Mouse (Mus musculus): Measurements from ENCODE around the gene Pdzrn4.

Gene Pdzrn4

DNA sequence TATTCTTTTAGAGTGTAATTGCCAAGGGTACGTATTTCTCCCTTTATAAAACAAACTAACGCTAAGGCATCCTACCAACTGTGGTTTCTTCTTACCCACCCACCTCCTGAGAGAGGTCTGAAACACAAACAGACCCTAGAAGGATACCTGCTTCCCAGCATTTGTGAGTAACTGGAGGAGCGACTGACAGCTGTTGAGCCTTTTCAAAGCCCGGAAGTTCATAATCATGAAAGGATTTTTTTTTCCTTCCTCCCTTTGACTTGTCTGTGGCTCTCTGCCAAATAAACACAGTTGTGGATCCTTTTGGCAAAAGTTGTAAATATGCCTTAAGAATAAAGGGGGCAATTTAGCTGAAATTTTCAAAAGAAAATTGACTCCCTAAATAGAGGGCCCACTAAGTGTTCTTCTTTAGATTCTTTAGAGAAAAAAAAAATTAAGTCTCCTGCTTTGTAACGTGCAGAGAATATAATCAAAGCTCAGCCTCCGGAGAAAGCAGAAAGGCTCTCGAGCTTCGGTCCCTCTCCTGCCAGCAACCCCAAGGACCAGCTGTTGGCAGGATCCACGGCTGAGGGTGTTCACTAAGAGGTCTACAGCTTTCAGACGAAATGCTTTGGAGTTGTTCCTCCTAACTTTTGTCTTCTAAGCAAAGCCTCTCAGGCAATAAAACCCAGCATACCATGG is 299.7 kb downstream of the Pdzrn4 start:
- DNase-seq (ENCODE audit: low spot score in 2 of 2): no peak

GRCm38 (mm10) chr15:92704146-92704545 is 307.5 kb downstream of the Pdzrn4 start:
- no peak for DNase-seq (ENCODE audit: low spot score in 2 of 2)

DNA sequence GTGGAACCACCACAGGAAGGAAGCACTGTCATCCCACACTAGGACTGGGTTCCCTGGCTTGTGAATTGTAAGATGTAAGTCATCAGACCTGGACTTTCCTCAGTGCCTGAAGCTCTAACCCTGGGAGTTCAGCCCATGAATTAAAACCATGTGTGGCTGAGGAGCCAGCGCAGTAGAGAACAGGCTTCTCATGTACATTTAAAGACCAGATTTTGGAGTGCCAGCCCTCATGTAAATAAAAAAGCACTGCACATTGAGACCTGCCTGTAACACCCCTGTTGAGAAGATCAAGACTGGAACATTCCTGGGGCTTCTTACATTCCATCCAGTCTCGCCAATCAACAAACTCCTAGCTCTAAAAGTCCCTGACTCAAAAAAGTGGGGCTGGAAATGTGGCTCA is 342.0 kb downstream of the Pdzrn4 start:
- DNase-seq (ENCODE audit: low spot score in 2 of 2): no peak

GRCm38 (mm10) chr15:92739887-92740286 is 343.2 kb downstream of the Pdzrn4 start:
- no peak for DNase-seq (ENCODE audit: low spot score in 2 of 2)

DNA sequence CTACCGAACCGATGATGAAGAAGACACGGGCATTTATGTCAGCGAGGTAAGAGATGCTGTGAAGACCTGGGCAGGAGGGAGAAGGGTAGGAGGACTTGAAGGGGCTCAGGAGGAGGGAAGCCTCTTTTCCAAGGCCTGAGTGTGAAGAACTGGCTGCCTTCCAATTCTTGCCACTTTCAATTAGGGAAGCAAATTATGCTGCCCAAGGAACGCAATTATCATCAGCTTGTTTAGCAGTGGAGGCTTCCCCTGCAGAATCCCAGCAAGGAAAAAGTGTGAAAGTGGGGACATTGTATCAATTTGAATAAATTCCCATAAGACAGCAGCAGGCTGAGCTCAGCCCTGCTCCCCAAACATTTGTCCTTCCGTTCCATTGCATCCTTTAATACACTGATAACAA is 346.9 kb downstream of the Pdzrn4 start:
- DNase-seq (ENCODE audit: low spot score in 2 of 2): peak in 1 of 2 experiments; percentile 51

DNA sequence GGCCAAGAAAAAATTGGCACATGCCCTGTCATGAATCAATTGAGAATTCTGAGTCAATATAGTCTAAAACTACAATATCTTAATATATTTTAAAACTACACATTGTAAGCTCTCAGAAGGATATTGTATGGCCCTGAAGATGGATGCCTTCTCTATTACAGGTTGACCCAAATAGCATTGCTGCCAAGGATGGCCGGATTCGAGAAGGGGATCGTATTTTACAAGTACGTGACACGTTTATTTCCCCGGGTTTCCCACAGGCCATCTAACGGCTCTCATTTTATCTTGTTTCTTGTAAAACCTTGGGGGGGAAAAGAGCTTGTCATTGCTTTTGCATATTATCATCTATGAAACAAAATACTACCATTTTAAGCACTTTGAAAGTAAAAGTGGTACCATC is 349.4 kb downstream of the Pdzrn4 start:
- no peak for DNase-seq (ENCODE audit: low spot score in 2 of 2)

DNA sequence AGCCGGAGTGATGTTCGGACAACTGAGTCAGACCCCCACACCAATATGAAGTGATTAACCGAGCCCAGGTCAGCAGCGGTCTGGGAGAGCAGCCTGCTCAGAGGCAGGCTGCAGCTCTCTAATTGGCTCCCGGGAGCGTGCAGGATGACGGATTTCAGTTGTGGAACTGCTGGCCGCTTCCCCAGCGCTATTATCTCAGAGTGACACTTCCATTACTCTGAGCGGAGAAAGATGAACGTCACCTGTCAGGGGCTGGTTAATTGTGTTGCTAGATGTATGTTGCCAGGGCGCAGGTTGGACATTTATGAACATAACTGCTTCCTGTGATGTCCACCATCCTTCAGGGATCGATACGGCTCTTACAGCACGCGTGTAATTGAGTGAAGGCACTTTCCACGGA is 355.5 kb downstream of the Pdzrn4 start:
- no peak for DNase-seq (ENCODE audit: low spot score in 2 of 2)

DNA sequence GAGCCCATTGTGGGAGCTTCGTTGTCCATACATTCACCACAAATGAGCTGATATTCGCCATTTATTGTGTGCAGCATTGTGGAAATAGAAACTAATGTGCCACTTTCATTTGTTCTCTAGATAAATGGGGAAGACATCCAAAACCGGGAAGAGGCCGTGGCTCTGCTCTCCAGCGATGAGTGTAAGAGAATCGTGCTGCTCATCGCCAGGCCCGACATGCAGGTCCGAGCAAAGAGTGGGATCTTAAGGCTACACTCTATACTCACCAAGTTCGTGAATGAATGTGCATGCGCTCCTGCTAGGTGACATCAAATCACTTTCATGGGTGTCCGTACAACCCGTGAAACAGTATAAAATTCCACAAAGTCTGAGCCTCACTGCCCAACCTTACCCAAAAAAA is 355.9 kb downstream of the Pdzrn4 start:
- DNase-seq (ENCODE audit: low spot score in 2 of 2): no peak

GRCm38 (mm10) chr15:92757085-92757903 is 360.6 kb downstream of the Pdzrn4 start:
- DNase-seq (ENCODE audit: low spot score in 2 of 2): no peak

GRCm38 (mm10) chr15:92759001-92759400 is 362.3 kb downstream of the Pdzrn4 start:
- no peak for DNase-seq (ENCODE audit: low spot score in 2 of 2)

- no peak for DNase-seq (ENCODE audit: low spot score in 2 of 2)
These were observed 366.6 kb downstream of the Pdzrn4 start for GRCm38 (mm10) chr15:92763303-92763702.

GRCm38 (mm10) chr15:92769535-92769934 is 372.9 kb downstream of the Pdzrn4 start:
- DNase-seq (ENCODE audit: low spot score in 2 of 2): no peak

GRCm38 (mm10) chr15:92788036-92788435 is 391.4 kb downstream of the Pdzrn4 start:
- no peak for DNase-seq (ENCODE audit: low spot score in 2 of 2)

GRCm38 (mm10) chr15:92794275-92794674 is 397.6 kb downstream of the Pdzrn4 start:
- DNase-seq (ENCODE audit: low spot score in 2 of 2): no peak

DNA sequence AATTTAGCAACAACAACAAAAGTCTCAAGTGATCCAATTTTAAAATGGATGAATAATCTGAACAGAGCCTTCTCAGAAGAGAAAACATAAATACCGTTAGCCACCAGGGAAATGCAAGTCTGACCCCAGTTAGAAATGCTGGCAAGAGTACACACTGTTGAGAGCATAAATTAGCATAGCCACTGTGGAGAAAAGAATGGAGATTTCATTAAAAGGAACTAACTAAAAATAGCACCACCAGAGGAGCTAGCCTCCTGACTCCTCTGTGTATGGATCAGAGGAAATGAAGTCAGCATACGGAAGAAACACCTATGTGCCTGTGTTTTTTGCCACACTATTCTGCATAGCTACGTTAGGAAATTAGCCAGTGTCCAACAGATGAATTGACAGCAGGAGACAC is 409.3 kb downstream of the Pdzrn4 start:
- DNase-seq (ENCODE audit: low spot score in 2 of 2): no peak

DNA sequence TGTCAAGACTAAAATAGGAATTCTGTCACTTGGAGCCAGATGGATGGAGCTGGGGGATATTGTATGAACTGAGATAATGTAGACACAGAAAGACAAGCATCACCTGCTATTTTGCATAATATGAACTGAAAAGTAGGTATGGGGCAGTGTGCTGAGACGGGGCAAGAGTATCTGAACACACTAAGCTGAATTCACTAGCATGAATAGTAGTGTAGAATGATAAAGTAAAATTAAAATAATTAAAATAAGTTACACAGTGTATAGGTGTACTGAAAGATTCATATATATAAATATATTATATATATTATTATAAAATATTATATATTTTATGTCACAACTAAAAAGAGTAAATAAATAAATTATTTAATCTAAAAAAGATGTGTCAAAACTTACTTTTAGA is 409.7 kb downstream of the Pdzrn4 start:
- DNase-seq (ENCODE audit: low spot score in 2 of 2): no peak
